Mouse (Mus musculus): ENCODE data around the gene Gm11562.
"Not testable (repeated sequence)": the region's sequence is repeated elsewhere in the genome, so short reads cannot be mapped to it uniquely, and the experiment has no call there.

Gm11562 gene

GRCm38 (mm10) chr11:99620335-99620734 is at the start of gene Gm11562:
Gene Gm11562 (minus strand): TSS chr11:99620435.
- no peak for DNase-seq (ENCODE audit: low spot score)

- no peak for DNase-seq (ENCODE audit: low spot score)
Observed at GRCm38 (mm10) chr11:99665860-99666259, 45.6 kb upstream of the Gm11562 start, which contains the start of gene Krtap4-6. Gene Krtap4-6 (minus strand): TSS chr11:99665960.

GRCm38 (mm10) chr11:99662802-99663201 is 42.6 kb upstream of the Gm11562 start:
- DNase-seq (ENCODE audit: low spot score): no peak

- no peak for DNase-seq (ENCODE audit: low spot score)
Observed at GRCm38 (mm10) chr11:99659256-99659655, 39.0 kb upstream of the Gm11562 start.

GRCm38 (mm10) chr11:99658467-99659010 is 38.3 kb upstream of the Gm11562 start, which contains the start of gene Gm11563:
Gene Gm11563 (minus strand): TSS chr11:99658960.
- not testable (repeated sequence) for DNase-seq (ENCODE audit: low spot score)

- no peak for DNase-seq (ENCODE audit: low spot score)
Observed at GRCm38 (mm10) chr11:99657051-99657450, 36.8 kb upstream of the Gm11562 start.

- DNase-seq (ENCODE audit: low spot score): no peak
Observed at GRCm38 (mm10) chr11:99650136-99650535, 29.9 kb upstream of the Gm11562 start, which contains the start of gene Gm11555. Gene Gm11555 (minus strand): TSS chr11:99650236.

- DNase-seq (ENCODE audit: low spot score): no peak
Observed at GRCm38 (mm10) chr11:99646444-99646843, 26.2 kb upstream of the Gm11562 start.

- DNase-seq (ENCODE audit: low spot score): no peak
Observed at GRCm38 (mm10) chr11:99644351-99644750, 24.1 kb upstream of the Gm11562 start.

GRCm38 (mm10) chr11:99643635-99644139 is 23.5 kb upstream of the Gm11562 start, which contains the start of gene Krtap4-7:
Gene Krtap4-7 (minus strand): TSS chr11:99644089.
- DNase-seq (ENCODE audit: low spot score): not testable (repeated sequence)

- no peak for DNase-seq (ENCODE audit: low spot score)
Observed at GRCm38 (mm10) chr11:99640926-99641325, 20.7 kb upstream of the Gm11562 start.

GRCm38 (mm10) chr11:99637086-99637485 is 16.9 kb upstream of the Gm11562 start:
- DNase-seq (ENCODE audit: low spot score): no peak

GRCm38 (mm10) chr11:99634653-99635134 is 14.5 kb upstream of the Gm11562 start, which contains the start of gene Krtap4-2:
Gene Krtap4-2 (minus strand): TSS chr11:99635084.
- DNase-seq (ENCODE audit: low spot score): no peak

GRCm38 (mm10) chr11:99633293-99633692 is 13.1 kb upstream of the Gm11562 start:
- no peak for DNase-seq (ENCODE audit: low spot score)

- DNase-seq (ENCODE audit: low spot score): no peak
Observed at GRCm38 (mm10) chr11:99630890-99631289, 10.7 kb upstream of the Gm11562 start.

GRCm38 (mm10) chr11:99628138-99628537 is 7.9 kb upstream of the Gm11562 start, which contains the start of gene Krtap4-1:
Gene Krtap4-1 (minus strand): TSS chr11:99628238.
- no peak for DNase-seq (ENCODE audit: low spot score)

GRCm38 (mm10) chr11:99614796-99615363 is 5.4 kb downstream of the Gm11562 start, which contains the start of gene Krtap2-4:
Gene Krtap2-4 (minus strand): TSS chr11:99614846.
- DNase-seq (ENCODE audit: low spot score): no peak

- not testable (repeated sequence) for DNase-seq (ENCODE audit: low spot score)
Observed at GRCm38 (mm10) chr11:99610089-99610488, 10.1 kb downstream of the Gm11562 start, which contains the start of gene Gm11937. Gene Gm11937 (minus strand): TSS chr11:99610189.

GRCm38 (mm10) chr11:99609126-99609525 is 11.1 kb downstream of the Gm11562 start:
- DNase-seq (ENCODE audit: low spot score): no peak

- DNase-seq (ENCODE audit: low spot score): not testable (repeated sequence)
Observed at GRCm38 (mm10) chr11:99603208-99603607, 17.0 kb downstream of the Gm11562 start, which contains the start of gene Gm11938. Gene Gm11938 (minus strand): TSS chr11:99603308.

- not testable (repeated sequence) for DNase-seq (ENCODE audit: low spot score)
Observed at GRCm38 (mm10) chr11:99597742-99598141, 22.5 kb downstream of the Gm11562 start, which contains the start of gene Krtap9-3. Gene Krtap9-3 (minus strand): TSS chr11:99598105.

GRCm38 (mm10) chr11:99590981-99591380 is 29.3 kb downstream of the Gm11562 start, which contains the start of gene Krtap1-3:
Gene Krtap1-3 (minus strand): TSS chr11:99591339.
- DNase-seq (ENCODE audit: low spot score): no peak

- no peak for DNase-seq (ENCODE audit: low spot score)
Observed at GRCm38 (mm10) chr11:99585096-99585495, 35.1 kb downstream of the Gm11562 start.
